Mouse (Mus musculus): Measurements from ENCODE around the gene Timp2. TPM values are rescaled to one million over a fixed set of nuclear protein-coding genes. Genes with fewer than 3 reads are reported as not detected.

Gene Timp2
- polyA plus RNA-seq, 1 experiment from 2014 or later, result 170 TPM

- ATAC-seq (ENCODE audit: insufficient number of reproducible peaks, low FRiP score, low TSS enrichment, low read depth), result no peak
- Histone ChIP-seq H3K36me3 (no peaks in the 10 kb centered on the region), H3K4me2 (replicated peaks) (no peak overlapping the region), H3K9me3 (replicated peaks) (no peaks in the 10 kb centered on the region), H3K4me3 (replicated peaks) (no peak overlapping the region), H3K27me3 (no peaks in the 10 kb centered on the region), H3K27ac (replicated peaks) (no peak overlapping the region), H3K9ac (no peak overlapping the region), H3K4me1 (peaks cover 45% of the 10 kb centered on the region)
- WGBS, result 74% methylated on average over 5 of the region's 5 CpGs
Measured at GRCm38 (mm10) chr11:118369251-118369650, 13.7 kb upstream of the Timp2 start.

DNA sequence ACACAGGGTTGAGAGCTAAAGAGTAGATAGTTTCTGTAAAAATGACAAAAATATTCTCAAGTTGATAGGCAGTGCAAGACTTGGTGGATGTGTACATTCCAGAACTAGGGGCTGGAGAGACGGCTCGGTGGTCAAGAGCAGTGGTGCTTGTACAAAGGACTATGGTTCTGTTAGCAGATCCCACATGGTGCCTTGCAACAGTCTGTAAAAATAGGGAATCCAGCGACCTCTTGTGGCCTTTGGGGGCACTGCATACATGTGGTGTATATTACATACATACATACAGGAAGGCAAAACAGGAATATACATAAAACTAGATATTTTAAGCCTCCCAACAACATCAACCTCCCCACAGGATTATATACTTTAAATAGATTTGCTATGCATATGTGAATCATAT, 12.8 kb upstream of the Timp2 start:
- Histone ChIP-seq H3K4me1 (peaks cover 54% of the 10 kb centered on the region), H3K27me3 (no peaks in the 10 kb centered on the region), H3K4me2 (replicated peaks) (no peak overlapping the region), H3K9ac (no peak overlapping the region), H3K27ac (replicated peaks) (no peak overlapping the region), H3K9me3 (replicated peaks) (no peaks in the 10 kb centered on the region), H3K36me3 (no peaks in the 10 kb centered on the region), H3K4me3 (replicated peaks) (no peak overlapping the region)
- 63% methylated on average over 3 of the region's 3 CpGs for WGBS
- ATAC-seq (ENCODE audit: insufficient number of reproducible peaks, low FRiP score, low TSS enrichment, low read depth), result no peak

GRCm38 (mm10) chr11:118366559-118366958, 11.0 kb upstream of the Timp2 start:
- peaks cover 55% of the 10 kb centered on the region for H3K4me1 ChIP-seq
- no peaks in the 10 kb centered on the region for H3K9me3 ChIP-seq (replicated peaks)
- H3K27ac ChIP-seq (replicated peaks), result 0 out of 2 replicates have a peak overlapping the region, but pooled peaks have one; percentile 89
- no peak overlapping the region for H3K4me2 ChIP-seq (replicated peaks)
- no peaks in the 10 kb centered on the region for H3K27me3 ChIP-seq
- H3K36me3 ChIP-seq, result no peaks in the 10 kb centered on the region
- 61% methylated on average over 8 of the region's 8 CpGs for WGBS
- no peak overlapping the region for H3K4me3 ChIP-seq (replicated peaks)
- no peak overlapping the region for H3K9ac ChIP-seq
- no peak for ATAC-seq (ENCODE audit: insufficient number of reproducible peaks, low FRiP score, low TSS enrichment, low read depth)

- no peaks in the 10 kb centered on the region for H3K9me3 ChIP-seq (replicated peaks)
- WGBS, result 53% methylated on average over 3 of the region's 3 CpGs
- peaks cover 53% of the 10 kb centered on the region for H3K4me1 ChIP-seq
- no peak overlapping the region for H3K4me3 ChIP-seq (replicated peaks)
- H3K27me3 ChIP-seq, result no peaks in the 10 kb centered on the region
- H3K4me2 ChIP-seq (replicated peaks), result no peak overlapping the region
- no peaks in the 10 kb centered on the region for H3K36me3 ChIP-seq
- H3K9ac ChIP-seq, result no peak overlapping the region
- peak overlapping the region; percentile 89 for H3K27ac ChIP-seq (replicated peaks)
- ATAC-seq (ENCODE audit: insufficient number of reproducible peaks, low FRiP score, low TSS enrichment, low read depth), result no peak
Measured at GRCm38 (mm10) chr11:118366108-118366507, 10.6 kb upstream of the Timp2 start.

DNA sequence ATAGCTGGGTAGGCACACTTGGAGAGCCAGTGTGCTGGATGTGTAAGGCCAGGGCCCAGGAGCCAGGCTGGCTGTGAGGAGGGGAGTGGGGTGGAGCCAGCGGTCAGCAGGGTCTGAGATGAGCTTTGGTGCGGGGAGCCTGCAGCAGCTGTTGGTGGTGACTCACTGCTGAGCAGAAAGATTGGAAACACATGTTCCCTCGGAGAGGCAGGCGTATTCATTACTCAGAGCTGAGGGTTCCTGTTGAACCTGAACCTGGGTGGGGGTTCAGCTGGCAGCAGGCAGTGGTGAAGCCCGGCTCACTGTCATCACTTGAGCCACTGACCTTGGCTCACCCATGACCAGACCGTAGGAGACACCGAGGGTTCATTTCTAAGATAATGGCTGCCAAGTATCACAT, 9.6 kb upstream of the Timp2 start:
- H3K4me1 ChIP-seq, result peaks cover 63% of the 10 kb centered on the region
- H3K4me2 ChIP-seq (replicated peaks), result no peak overlapping the region
- no peaks in the 10 kb centered on the region for H3K27me3 ChIP-seq
- H3K36me3 ChIP-seq, result no peaks in the 10 kb centered on the region
- H3K9ac ChIP-seq, result no peak overlapping the region
- no peaks in the 10 kb centered on the region for H3K9me3 ChIP-seq (replicated peaks)
- peak; percentile 78 for ATAC-seq (ENCODE audit: insufficient number of reproducible peaks, low FRiP score, low TSS enrichment, low read depth)
- H3K4me3 ChIP-seq (replicated peaks), result no peak overlapping the region
- WGBS, result 28% methylated on average over 7 of the region's 7 CpGs
- peak overlapping the region; percentile 89 for H3K27ac ChIP-seq (replicated peaks)

- peaks cover 63% of the 10 kb centered on the region for H3K4me1 ChIP-seq
Measured at GRCm38 (mm10) chr11:118364021-118364420, 8.5 kb upstream of the Timp2 start.

DNA sequence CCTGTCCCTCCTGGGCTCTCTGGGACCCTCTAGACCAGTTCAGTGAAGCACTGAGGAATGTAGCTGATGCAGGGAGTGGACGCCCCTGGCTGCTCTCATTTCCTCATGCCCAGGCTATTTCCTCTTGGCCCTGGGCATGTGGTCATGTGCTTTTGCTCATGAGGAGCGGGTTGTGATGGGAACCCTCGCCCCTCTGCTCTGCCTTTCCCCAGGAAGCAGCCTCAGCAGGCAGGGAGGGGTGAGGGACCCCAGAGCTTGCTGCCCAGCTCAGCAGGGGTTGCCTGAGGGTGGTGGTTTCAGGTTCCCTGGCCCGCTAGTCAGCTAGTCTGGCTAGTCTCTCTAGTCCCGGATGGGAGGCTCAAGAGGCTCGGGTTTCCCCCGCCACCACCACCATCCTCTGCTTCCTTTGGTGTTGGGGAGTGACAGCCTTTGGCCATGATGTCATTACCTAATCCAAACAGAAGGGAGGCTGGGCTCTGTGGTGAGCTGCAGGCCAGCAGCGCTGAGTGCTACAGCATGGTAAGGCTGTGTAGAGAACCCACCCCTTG, 7.5 kb upstream of the Timp2 start:
- no peaks in the 10 kb centered on the region for H3K9me3 ChIP-seq (replicated peaks)
- peak; percentile 85 for ATAC-seq (ENCODE audit: insufficient number of reproducible peaks, low FRiP score, low TSS enrichment, low read depth)
- no peaks in the 10 kb centered on the region for H3K27me3 ChIP-seq
- H3K27ac ChIP-seq (replicated peaks), result peak overlapping the region; percentile 86
- no peak overlapping the region for H3K9ac ChIP-seq
- H3K4me3 ChIP-seq (replicated peaks), result no peak overlapping the region
- peaks cover 63% of the 10 kb centered on the region for H3K4me1 ChIP-seq
- H3K36me3 ChIP-seq, result no peaks in the 10 kb centered on the region
- H3K4me2 ChIP-seq (replicated peaks), result peak overlapping the region; percentile 3; the same call in 1 of the 2 replicates
- WGBS, result 4% methylated on average over 8 of the region's 8 CpGs

More at GRCm38 (mm10) chr11:118364021-118364420, 8.5 kb upstream of the Timp2 start:
- no peak for ATAC-seq (ENCODE audit: insufficient number of reproducible peaks, low FRiP score, low TSS enrichment, low read depth)
- H3K4me2 ChIP-seq (replicated peaks), result no peak overlapping the region
- no peaks in the 10 kb centered on the region for H3K9me3 ChIP-seq (replicated peaks)
- H3K9ac ChIP-seq, result no peak overlapping the region
- H3K27me3 ChIP-seq, result no peaks in the 10 kb centered on the region
- no peaks in the 10 kb centered on the region for H3K36me3 ChIP-seq
- H3K27ac ChIP-seq (replicated peaks), result 0 out of 2 replicates have a peak overlapping the region, but pooled peaks have one; percentile 86
- no peak overlapping the region for H3K4me3 ChIP-seq (replicated peaks)
- WGBS, result 79% methylated on average over 4 of the region's 4 CpGs

GRCm38 (mm10) chr11:118362501-118362900, 7.0 kb upstream of the Timp2 start:
- H3K4me3 ChIP-seq (replicated peaks), result no peak overlapping the region
- no peaks in the 10 kb centered on the region for H3K36me3 ChIP-seq
- no peak overlapping the region for H3K4me2 ChIP-seq (replicated peaks)
- 62% methylated on average over 1 of the region's 1 CpGs for WGBS
- H3K9ac ChIP-seq, result no peak overlapping the region
- no peaks in the 10 kb centered on the region for H3K27me3 ChIP-seq
- H3K4me1 ChIP-seq, result peaks cover 63% of the 10 kb centered on the region
- no peaks in the 10 kb centered on the region for H3K9me3 ChIP-seq (replicated peaks)
- ATAC-seq (ENCODE audit: insufficient number of reproducible peaks, low FRiP score, low TSS enrichment, low read depth), result peak; percentile 0; the same call in 1 of the 2 replicates
- H3K27ac ChIP-seq (replicated peaks), result peak overlapping the region; percentile 86

DNA sequence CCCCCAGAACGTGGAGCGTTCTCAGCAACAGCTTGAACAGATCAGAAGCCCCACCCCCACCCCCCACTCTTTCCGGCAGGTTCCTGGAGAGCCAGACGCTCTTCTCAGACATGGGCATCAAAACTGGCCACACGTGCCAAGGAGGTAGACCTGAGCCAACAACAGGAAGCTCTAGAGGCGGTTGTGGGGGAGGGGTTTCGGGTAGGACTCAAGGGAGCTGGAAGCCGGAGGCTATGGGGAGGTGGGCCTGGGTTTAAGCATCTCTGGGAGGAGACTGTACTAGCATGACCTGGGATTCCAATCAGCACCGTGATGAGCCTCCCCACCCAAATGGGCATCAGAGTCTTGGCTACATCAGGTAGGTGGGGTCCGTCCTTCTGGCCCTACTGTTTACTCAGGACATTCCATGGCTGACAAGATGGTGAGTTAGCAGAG, 5.4 kb upstream of the Timp2 start:
- Histone ChIP-seq H3K4me2 (replicated peaks) (no peak overlapping the region), H3K36me3 (no peaks in the 10 kb centered on the region), H3K9ac (no peak overlapping the region), H3K4me3 (replicated peaks) (no peak overlapping the region), H3K9me3 (replicated peaks) (no peaks in the 10 kb centered on the region), H3K27ac (replicated peaks) (0 out of 2 replicates have a peak overlapping the region, but pooled peaks have one; percentile 34), H3K27me3 (no peaks in the 10 kb centered on the region), H3K4me1 (peaks cover 55% of the 10 kb centered on the region)
- ATAC-seq (ENCODE audit: insufficient number of reproducible peaks, low FRiP score, low TSS enrichment, low read depth), result no peak
- 40% methylated on average over 10 of the region's 10 CpGs for WGBS

- Histone ChIP-seq H3K27ac (replicated peaks) (peak overlapping the region; percentile 34; the same call in 1 of the 2 replicates), H3K9ac (no peak overlapping the region), H3K4me2 (replicated peaks) (no peak overlapping the region), H3K9me3 (replicated peaks) (no peaks in the 10 kb centered on the region), H3K36me3 (no peaks in the 10 kb centered on the region), H3K4me3 (replicated peaks) (no peak overlapping the region), H3K4me1 (peaks cover 55% of the 10 kb centered on the region), H3K27me3 (no peaks in the 10 kb centered on the region)
- WGBS, result 67% methylated on average over 7 of the region's 7 CpGs
- ATAC-seq (ENCODE audit: insufficient number of reproducible peaks, low FRiP score, low TSS enrichment, low read depth), result no peak
Measured at GRCm38 (mm10) chr11:118360491-118360890, 5.0 kb upstream of the Timp2 start.

DNA sequence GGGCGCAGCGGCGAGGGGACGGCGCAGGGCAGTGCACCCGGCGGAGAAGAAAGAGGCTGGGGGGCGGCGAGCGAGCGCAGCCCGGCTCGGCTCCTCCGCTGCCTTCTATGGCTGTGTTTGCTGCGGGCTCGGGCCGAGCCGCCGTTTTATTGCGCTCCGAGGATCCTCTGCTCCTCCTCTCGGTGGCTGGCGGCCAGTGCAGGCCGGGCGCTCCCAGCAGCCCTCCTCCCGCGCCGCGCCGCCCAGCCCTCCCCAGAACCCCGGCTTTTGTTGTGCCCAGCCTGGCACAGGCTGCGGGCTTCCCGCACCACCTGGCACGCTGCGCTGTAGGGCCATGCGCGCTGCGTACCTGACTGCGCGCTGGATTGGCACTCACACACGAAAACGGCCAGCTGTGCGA, 335 bp downstream of the Timp2 start:
- Histone ChIP-seq H3K9me3 (replicated peaks) (no peaks in the 10 kb centered on the region), H3K36me3 (0 out of 2 replicates have a peak, but pooled peaks cover 4% of the 10 kb centered on the region), H3K4me1 (peaks cover 40% of the 10 kb centered on the region), H3K4me2 (replicated peaks) (peak overlapping the region; percentile 59), H3K27me3 (no peaks in the 10 kb centered on the region), H3K27ac (replicated peaks) (peak overlapping the region; percentile 96), H3K4me3 (replicated peaks) (peak overlapping the region; percentile 88), H3K9ac (peak overlapping the region; percentile 98)
- ATAC-seq (ENCODE audit: insufficient number of reproducible peaks, low FRiP score, low TSS enrichment, low read depth), result peak; percentile 91
- 0% methylated on average over 35 of the region's 43 CpGs for WGBS

All from embryonic facial prominence, embryonic 15.5 days (tissue).